Mouse (Mus musculus) layer of hippocampus, adult 18-20 months (tissue): Measurements from ENCODE around the gene Hs3st6. TPM values are rescaled to one million over a fixed set of nuclear protein-coding genes. Genes with fewer than 3 reads are reported as not detected.
A peak's percentile ranks its signal among the peaks of the same experiment; 100 is the strongest.
"Not testable (repeated sequence)": the region's sequence is repeated elsewhere in the genome, so short reads cannot be mapped to it uniquely, and the experiment has no call there.

ENCODE experiments used
- DNase-seq, 2 experiments: peaks; one replicate each; pipeline ENCODE4 v3.0.0; 2022; ENCODE audit warnings: low spot score in 2 of 2
- long read RNA-seq: library from polyadenylated mRNA; stranded (forward); transcript quantifications from one replicate; pipeline ENCODE4 v2.0.0, GENCODE M21; 2021
- total RNA-seq, 2 experiments: library from RNA; stranded (reverse); gene quantifications; 2 replicates each; pipeline ENCODE4 v1.2.3; 2021

Hs3st6 gene
- under 1 TPM; 0.35 to 0.38 TPM for total RNA-seq
- long read RNA-seq: 0 reads

- no peak for DNase-seq
Observed at GRCm38 (mm10) chr17:24752415-24753394, at the start of gene Hs3st6. Hs3st6 (plus strand) TSS chr17:24752988.

GRCm38 (mm10) chr17:24705821-24706220 lies 47.0 kb upstream of the Hs3st6 start:
- no peak for DNase-seq

- peak; percentile 92 to 97 for DNase-seq
Observed at GRCm38 (mm10) chr17:24706982-24707800, 45.6 kb upstream of the Hs3st6 start, which contains the start of gene Tbl3. Tbl3 (minus strand) TSS chr17:24707660.

- no peak for DNase-seq
Observed at GRCm38 (mm10) chr17:24707801-24708425, 44.9 kb upstream of the Hs3st6 start.

DNA sequence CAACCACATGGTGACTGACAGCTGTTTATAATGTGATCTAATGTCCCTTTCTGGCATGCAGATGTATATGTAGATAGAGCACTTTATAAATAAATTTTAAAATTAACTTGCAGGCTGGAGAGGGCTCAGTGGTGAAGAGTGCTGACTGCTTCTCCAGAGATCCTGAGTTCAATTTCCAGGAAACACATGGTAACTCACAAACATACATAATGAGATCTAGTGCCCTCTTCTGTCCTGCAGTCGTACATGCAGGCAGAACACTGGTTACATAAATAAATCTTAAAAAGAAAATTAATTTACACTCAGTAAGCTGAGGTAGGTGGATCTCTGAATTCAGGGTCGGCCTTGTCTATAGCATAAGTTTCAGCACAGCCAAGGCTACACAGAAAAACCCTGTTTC lies 44.1 kb upstream of the Hs3st6 start:
- no peak for DNase-seq

- DNase-seq: no peak
Observed at GRCm38 (mm10) chr17:24715556-24715955, 37.2 kb upstream of the Hs3st6 start.

DNA sequence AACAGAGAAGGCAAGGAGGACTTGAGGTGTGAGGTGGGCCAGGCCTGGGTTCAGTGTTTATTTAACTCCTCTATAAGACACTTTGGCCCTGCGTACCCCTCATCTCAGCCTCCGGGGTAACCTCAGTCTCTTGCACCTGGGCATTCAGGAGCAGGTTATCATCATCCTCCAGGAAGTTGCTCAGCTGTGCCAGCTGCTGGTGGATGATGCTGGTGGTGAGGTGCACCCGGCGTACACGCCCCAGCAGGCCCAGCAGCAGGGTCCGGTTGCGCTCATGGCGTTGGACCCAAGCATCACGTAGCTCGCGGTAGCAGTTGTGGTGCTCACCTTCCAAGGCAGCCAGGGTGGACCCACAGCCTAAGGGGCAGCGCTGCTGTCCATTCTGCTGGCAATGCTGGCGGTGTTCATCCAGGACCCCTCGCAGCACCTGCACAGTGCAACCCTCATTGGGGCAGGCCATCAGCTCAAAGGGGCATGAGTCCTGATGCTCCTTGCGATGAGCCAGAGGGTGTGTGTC lies 36.6 kb upstream of the Hs3st6 start:
- no peak for DNase-seq

DNA sequence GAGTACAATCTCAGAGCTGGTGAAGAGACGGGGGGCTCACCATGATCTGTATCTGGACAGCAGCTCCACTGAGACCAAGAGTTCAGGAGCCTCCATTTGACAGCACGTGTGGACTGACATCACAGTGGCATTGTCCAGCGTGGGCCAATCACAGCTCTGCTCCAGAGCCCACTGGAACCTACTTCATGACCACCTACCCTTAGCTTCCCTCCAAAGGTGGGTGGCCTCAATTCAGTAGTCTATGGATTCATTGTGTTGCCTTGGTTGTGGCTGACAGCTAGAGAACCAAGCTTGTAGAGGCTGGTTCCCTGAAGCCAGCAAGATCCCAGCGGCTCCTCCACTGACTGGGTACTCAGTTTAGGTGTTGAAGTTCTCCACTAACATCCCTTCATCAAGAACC lies 34.8 kb upstream of the Hs3st6 start, which contains the start of the genes Rnf151 and Rps2:
TSS of gene Rnf151 (minus strand) at position 121 of the 400 bp plus-strand sequence.
TSS of gene Rps2 (plus strand) at position 174 of the 400 bp plus-strand sequence.
- DNase-seq: no peak

DNA sequence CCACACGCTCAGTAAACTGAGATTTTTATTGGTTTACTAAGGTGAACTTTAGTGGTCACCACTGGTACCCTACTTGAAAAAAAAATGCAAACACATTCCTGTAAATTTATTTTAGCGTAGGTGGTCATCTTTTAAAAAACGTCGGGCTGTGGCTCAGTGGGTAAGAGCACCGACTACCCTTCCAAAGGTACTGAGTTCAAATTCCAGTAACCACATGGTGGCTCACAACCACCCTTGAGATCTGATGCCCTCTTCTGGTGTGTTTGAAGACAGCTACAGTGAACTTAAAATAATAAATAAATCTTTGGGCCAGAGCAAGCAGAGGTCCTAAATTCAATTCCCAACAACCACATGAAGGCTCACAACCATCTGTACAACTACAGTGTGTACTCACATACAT lies 33.9 kb upstream of the Hs3st6 start:
- not testable (repeated sequence) for DNase-seq

DNA sequence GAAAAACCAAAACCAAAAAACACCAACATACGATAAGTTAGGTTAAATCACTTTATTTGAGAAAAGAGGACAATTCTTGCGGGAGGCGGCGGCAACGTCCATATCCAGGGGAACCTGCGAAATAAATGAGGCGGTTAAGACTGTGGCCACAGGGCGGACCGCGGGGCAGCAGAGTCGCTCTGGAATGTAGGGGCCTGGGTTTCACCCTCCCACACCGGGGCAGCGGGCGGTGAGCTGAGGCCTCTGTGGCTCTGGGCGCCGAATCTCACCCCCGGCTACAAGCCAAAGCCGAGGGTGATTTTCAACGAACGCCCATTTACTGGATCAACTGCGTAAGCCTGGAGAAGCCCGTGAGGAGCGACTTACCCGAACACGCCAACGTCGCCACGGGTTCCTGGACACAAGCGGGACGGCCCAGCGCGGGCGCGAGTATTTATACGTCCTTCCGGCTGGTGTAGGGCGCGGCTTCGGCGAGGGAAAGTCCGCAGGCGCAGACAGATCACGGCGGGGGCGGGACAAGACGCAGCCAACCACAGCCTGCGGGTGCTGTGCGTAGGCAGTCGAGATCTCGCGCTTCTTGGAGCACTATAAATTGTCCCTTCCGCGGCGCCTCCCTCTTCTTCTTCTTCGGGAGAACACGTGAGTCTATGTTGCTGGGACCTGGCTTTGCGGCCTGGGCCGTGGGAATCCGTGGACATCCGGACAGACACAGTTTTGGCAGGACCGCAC lies 33.1 kb upstream of the Hs3st6 start:
- DNase-seq: peak; percentile 97 to 99

DNA sequence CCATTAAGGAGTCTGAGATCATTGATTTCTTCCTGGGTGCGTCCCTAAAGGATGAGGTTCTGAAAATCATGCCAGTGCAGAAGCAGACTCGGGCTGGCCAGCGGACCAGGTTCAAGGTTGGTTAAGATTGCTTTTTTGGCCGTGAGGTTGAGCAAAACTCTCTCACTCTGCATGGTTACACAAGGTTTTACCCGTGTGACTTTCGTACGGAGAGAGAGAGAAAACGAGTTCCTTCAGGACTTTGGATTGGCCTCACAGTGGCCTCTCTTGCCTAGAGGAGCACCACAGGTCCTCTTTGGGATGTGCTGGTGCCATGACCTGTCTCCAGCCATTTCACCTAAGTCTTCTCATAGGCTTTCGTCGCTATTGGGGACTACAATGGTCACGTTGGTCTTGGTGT lies 32.2 kb upstream of the Hs3st6 start:
- not testable (repeated sequence) for DNase-seq

DNA sequence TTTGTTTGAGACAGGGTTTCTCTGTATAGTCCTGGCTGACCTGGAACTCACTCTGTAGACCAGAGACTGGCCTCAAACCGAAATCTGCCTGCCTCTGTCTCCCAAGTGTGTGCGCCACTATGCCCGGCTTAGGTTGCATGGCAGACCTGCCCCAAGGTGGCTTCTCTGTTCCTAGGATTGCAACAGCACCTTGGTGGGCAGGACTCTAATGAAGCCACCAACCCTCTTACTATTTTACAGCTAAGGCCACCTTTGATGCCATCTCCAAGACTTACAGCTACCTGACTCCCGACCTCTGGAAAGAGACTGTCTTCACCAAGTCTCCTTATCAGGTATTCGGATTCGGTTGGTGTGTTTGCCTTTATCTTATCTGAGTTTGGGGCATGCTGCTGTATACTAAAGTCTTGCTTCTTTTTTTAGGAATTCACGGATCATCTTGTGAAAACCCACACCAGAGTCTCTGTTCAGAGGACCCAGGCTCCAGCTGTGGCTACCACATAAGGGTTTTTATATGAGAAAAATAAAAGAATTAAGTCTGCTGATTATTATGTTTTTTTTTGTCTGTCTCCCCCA lies 31.3 kb upstream of the Hs3st6 start:
- not testable (repeated sequence) for DNase-seq

DNA sequence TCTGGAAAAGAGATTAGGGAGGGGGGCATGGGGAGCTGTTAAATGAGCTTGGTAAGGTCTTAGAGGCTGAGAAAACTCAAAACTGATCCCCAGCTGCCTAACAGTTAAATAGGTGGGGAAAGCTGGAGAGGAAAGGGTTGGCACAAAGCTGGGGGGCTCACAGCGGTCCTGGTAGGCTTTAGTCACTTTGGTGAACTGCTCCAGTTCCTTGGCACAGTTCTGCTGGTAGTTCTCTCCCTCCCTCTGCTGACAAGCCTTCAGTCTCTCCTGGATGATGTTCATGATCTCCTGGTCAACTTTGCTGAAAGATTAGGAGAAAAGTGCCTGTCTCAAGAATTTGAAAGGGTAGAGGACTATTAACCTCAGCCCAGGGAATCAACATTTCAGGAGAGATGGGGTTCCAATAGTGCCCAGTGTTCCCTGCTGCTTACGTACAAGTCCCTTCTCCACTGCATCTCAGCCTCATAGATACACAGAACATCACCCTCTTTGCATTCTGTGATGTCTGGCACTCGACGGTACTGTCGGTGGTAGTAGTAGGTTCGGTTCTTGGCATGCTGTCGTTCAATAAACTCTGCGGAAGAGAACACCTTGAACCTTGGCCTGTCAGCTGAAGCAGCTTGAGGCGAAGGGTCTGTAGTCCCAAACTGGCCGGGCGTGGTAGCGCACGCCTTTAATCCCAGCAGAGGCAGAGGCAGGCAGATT lies 30.4 kb upstream of the Hs3st6 start:
- DNase-seq: no peak

DNA sequence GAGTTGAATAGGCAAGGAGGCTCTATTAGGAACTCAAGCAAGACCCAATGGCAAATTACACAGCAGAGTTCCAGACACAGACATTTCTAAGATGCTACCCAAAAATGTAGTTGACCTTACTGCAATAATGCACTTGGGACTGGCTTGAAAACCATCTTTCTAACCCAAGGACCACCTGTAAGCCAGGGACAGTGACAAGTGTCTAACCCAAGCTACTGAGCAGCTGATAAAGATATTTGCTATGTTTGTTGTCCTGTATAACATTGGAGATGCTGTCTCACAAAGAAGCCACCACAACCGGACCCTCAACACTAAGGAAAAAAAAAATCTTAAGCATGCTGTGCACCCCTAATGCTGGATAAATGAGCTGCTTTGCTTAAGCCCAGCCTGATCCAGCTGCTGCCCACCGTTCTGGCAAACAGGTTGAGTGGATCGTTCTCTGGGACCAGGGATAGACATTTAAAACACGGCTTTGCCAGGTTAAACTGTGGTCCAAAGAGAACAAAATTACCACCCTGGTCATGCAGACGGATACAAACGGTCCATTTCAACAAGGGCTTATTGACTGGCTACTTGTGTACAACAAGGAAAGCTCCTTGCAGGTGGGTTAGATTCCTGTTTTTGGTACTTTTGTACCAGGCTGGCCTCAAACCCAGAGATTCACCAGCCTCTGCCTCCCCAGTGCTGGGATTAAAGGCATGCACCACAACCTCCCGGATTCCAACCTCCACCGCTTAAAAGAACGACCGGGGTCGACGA lies 29.5 kb upstream of the Hs3st6 start:
- no peak for DNase-seq

DNA sequence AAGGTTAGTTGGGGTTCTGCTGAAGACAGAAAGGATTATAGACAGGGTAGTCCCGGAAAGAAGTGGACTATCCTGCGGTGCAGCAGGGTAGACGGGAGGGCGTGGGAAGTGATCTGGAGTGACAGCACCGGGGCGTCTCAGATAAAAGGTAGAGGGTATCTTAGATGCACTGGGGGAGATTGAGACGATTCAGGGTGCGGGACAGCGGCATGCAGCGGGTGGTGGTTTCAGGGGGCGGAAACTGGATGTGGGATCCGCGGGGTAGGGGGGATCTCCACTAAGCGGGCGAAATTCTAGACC lies 29.0 kb upstream of the Hs3st6 start:
- DNase-seq: no peak

- peak; percentile 92 to 97 for DNase-seq
Observed at GRCm38 (mm10) chr17:24724184-24724583, 28.6 kb upstream of the Hs3st6 start, which contains the start of gene Ndufb10. Ndufb10 (minus strand) TSS chr17:24724478.

DNA sequence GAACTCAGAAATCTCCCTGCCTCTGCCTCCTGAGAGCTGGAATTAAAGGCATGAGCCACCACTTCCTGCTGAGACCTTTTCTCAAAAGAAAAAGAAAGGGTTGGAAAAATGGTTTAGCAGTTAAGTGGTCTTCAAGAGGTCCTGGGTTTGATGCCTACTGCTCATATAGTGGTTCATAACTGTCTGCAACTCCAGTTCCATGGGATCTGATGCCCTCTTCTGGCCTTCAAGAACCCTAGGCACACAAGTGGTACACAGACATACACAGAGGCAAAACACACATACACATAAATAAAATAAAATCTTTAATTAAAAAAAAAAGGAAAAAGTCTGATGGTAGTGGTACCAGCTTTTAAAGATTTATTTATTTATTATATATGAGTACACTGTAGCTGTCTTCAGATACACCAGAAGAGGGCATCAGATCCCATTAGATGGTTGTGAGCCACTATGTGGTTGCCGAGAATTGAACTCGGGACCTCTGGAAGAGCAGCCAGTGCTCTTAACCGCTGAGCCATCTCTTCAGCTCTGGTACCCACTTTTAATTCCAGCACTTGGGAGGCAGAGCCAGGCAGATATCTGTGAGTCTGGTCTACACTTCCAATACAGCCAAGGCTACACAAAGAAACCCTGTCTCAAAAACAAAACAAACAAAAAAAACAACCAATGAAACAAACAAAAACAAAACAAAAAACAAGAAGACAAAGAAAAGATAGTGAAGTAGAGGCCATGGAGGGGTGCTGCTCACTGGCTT lies 27.0 kb upstream of the Hs3st6 start:
- no peak for DNase-seq

GRCm38 (mm10) chr17:24727618-24728017 lies 25.2 kb upstream of the Hs3st6 start, which contains the start of gene Rpl3l:
Rpl3l (plus strand) TSS chr17:24727820.
- no peak for DNase-seq
